Mouse (Mus musculus) lung, embryonic 15.5 days (tissue): ENCODE results near the gene Pirt. TPM values are rescaled to one million over a fixed set of nuclear protein-coding genes. Genes with fewer than 3 reads are reported as not detected.

Source experiments
- ATAC-seq: fragments of 200-750 bp; cut with Nextera tagmentation; 2 replicates; pipeline ENCODE4 v1.8.0; 2017; ENCODE audit warnings: moderate number of reproducible peaks, borderline replicate concordance; ENCODE audit not compliant: low FRiP score, low TSS enrichment; ENCODE audit errors: extremely low read depth
- H3K27ac ChIP-seq: fragments of 300-500 bp; sonication (generic); 2 replicates; pipeline ENCODE4 v1.5.1; 2015; ENCODE audit warnings: moderate library complexity, mild to moderate bottlenecking, inconsistent platforms
- H3K27me3 ChIP-seq: fragments of 300-500 bp; sonication (generic); 2 replicates; pipeline ENCODE4 v1.6.1; 2015; ENCODE audit warnings: inconsistent platforms
- H3K36me3 ChIP-seq: fragments of 300-500 bp; sonication (generic); 2 replicates; pipeline ENCODE4 v1.6.1; 2015; ENCODE audit warnings: inconsistent platforms
- H3K4me1 ChIP-seq: fragments of 300-500 bp; sonication (generic); 2 replicates; pipeline ENCODE4 v1.6.1; 2015; ENCODE audit warnings: inconsistent platforms
- H3K4me2 ChIP-seq: fragments of 300-500 bp; sonication (generic); 2 replicates; pipeline ENCODE4 v1.6.1; 2015; ENCODE audit warnings: inconsistent platforms, mild to moderate bottlenecking, moderate library complexity
- H3K4me3 ChIP-seq: fragments of 300-500 bp; sonication (generic); 2 replicates; pipeline ENCODE4 v1.5.1; 2015; ENCODE audit warnings: mild to moderate bottlenecking, inconsistent platforms
- H3K9ac ChIP-seq: fragments of 300-500 bp; sonication (generic); 2 replicates; pipeline ENCODE4 v1.6.1; 2015; ENCODE audit warnings: inconsistent platforms
- H3K9me3 ChIP-seq: fragments of 300-500 bp; sonication (generic); 2 replicates; pipeline ENCODE4 v1.6.1; 2016; ENCODE audit warnings: inconsistent platforms
- WGBS: fragments of 180-500 bp; shearing (Covaris S2); methylation state at CpG from one replicate; pipeline ENCODE4 v1.1.7; 2015; 5-methylcytosine and 5-hydroxymethylcytosine counted together
- polyA plus RNA-seq: library from polyadenylated mRNA; unstranded; fragments of >200 nt; fragmentation: Nextera tagmentation; extraction: Ambion mirVana; gene quantifications from 2 replicates; pipeline ENCODE4 v1.2.1, GENCODE M21; 2015

Pirt gene
- polyA plus RNA-seq, 1 experiment from 2014 or later, result 1.3 TPM

GRCm38 (mm10) chr11:66914249-66914648, 2.5 kb downstream of the Pirt start:
- no peaks in the 10 kb centered on the region for H3K36me3 ChIP-seq
- 19% methylated on average over 3 of the region's 3 CpGs for WGBS
- no peaks in the 10 kb centered on the region for H3K9me3 ChIP-seq
- no peak for ATAC-seq
- H3K9ac ChIP-seq, result no peak overlapping the region
- H3K27ac ChIP-seq, result no peak overlapping the region
- H3K4me2 ChIP-seq, result no peak overlapping the region
- H3K4me1 ChIP-seq, result peaks cover 11% of the 10 kb centered on the region; the same call in 1 of the 2 replicates
- H3K27me3 ChIP-seq, result peaks cover 6% of the 10 kb centered on the region; the same call in 1 of the 2 replicates
- H3K4me3 ChIP-seq, result no peak overlapping the region

GRCm38 (mm10) chr11:66920012-66920411, 8.2 kb downstream of the Pirt start:
- no peaks in the 10 kb centered on the region for H3K4me1 ChIP-seq
- H3K36me3 ChIP-seq, result no peaks in the 10 kb centered on the region
- WGBS, result 59% methylated on average over 2 of the region's 2 CpGs
- no peak overlapping the region for H3K4me2 ChIP-seq
- no peaks in the 10 kb centered on the region for H3K27me3 ChIP-seq
- H3K27ac ChIP-seq, result no peak overlapping the region
- H3K4me3 ChIP-seq, result no peak overlapping the region
- H3K9ac ChIP-seq, result no peak overlapping the region
- H3K9me3 ChIP-seq, result no peaks in the 10 kb centered on the region
- no peak for ATAC-seq

GRCm38 (mm10) chr11:66924095-66924823, 12.5 kb downstream of the Pirt start:
- 69% methylated on average over 11 of the region's 11 CpGs for WGBS
- no peaks in the 10 kb centered on the region for H3K27me3 ChIP-seq

GRCm38 (mm10) chr11:66928311-66928710, 16.5 kb downstream of the Pirt start:
- H3K4me3 ChIP-seq, result no peak overlapping the region
- WGBS, result 52% methylated on average over 3 of the region's 3 CpGs
- no peak for ATAC-seq
- H3K36me3 ChIP-seq, result no peaks in the 10 kb centered on the region
- no peak overlapping the region for H3K4me2 ChIP-seq
- no peak overlapping the region for H3K27ac ChIP-seq
- H3K27me3 ChIP-seq, result no peaks in the 10 kb centered on the region
- no peaks in the 10 kb centered on the region for H3K4me1 ChIP-seq
- no peak overlapping the region for H3K9ac ChIP-seq
- no peaks in the 10 kb centered on the region for H3K9me3 ChIP-seq

More at GRCm38 (mm10) chr11:66924095-66924823, 12.5 kb downstream of the Pirt start:
- no peak overlapping the region for H3K9ac ChIP-seq
- H3K27ac ChIP-seq, result no peak overlapping the region
- H3K4me3 ChIP-seq, result no peak overlapping the region
- H3K4me1 ChIP-seq, result no peaks in the 10 kb centered on the region
- no peaks in the 10 kb centered on the region for H3K9me3 ChIP-seq
- no peak for ATAC-seq
- H3K36me3 ChIP-seq, result no peaks in the 10 kb centered on the region
- no peak overlapping the region for H3K4me2 ChIP-seq

- 69% methylated on average over 9 of the region's 9 CpGs for WGBS
- Histone ChIP-seq H3K36me3 (no peaks in the 10 kb centered on the region), H3K4me1 (no peaks in the 10 kb centered on the region), H3K27me3 (no peaks in the 10 kb centered on the region), H3K27ac (no peak overlapping the region), H3K4me2 (no peak overlapping the region), H3K9ac (no peak overlapping the region), H3K9me3 (no peaks in the 10 kb centered on the region), H3K4me3 (no peak overlapping the region)
- no peak for ATAC-seq
These were observed 21.2 kb downstream of the Pirt start for GRCm38 (mm10) chr11:66932827-66933599.

GRCm38 (mm10) chr11:66934428-66935173, 22.8 kb downstream of the Pirt start:
- H3K36me3 ChIP-seq, result no peaks in the 10 kb centered on the region
- 55% methylated on average over 7 of the region's 7 CpGs for WGBS

GRCm38 (mm10) chr11:66942011-66942410, 30.2 kb downstream of the Pirt start:
- H3K4me3 ChIP-seq, result no peak overlapping the region
- no peak overlapping the region for H3K27ac ChIP-seq
- H3K4me2 ChIP-seq, result no peak overlapping the region
- H3K9me3 ChIP-seq, result no peaks in the 10 kb centered on the region
- WGBS, result 81% methylated on average over 5 of the region's 5 CpGs
- H3K9ac ChIP-seq, result no peak overlapping the region
- H3K27me3 ChIP-seq, result no peaks in the 10 kb centered on the region
- H3K4me1 ChIP-seq, result no peaks in the 10 kb centered on the region
- H3K36me3 ChIP-seq, result no peaks in the 10 kb centered on the region
- no peak for ATAC-seq

More at GRCm38 (mm10) chr11:66934428-66935173, 22.8 kb downstream of the Pirt start:
- ATAC-seq, result no peak
- no peak overlapping the region for H3K4me3 ChIP-seq
- no peaks in the 10 kb centered on the region for H3K27me3 ChIP-seq
- no peak overlapping the region for H3K9ac ChIP-seq
- H3K4me2 ChIP-seq, result no peak overlapping the region
- H3K4me1 ChIP-seq, result no peaks in the 10 kb centered on the region
- H3K27ac ChIP-seq, result no peak overlapping the region
- H3K9me3 ChIP-seq, result no peaks in the 10 kb centered on the region

GRCm38 (mm10) chr11:66945224-66945767, 33.5 kb downstream of the Pirt start:
- H3K36me3 ChIP-seq, result no peaks in the 10 kb centered on the region
- H3K4me1 ChIP-seq, result no peaks in the 10 kb centered on the region
- no peak for ATAC-seq
- H3K9me3 ChIP-seq, result no peaks in the 10 kb centered on the region
- no peaks in the 10 kb centered on the region for H3K27me3 ChIP-seq
- no peak overlapping the region for H3K27ac ChIP-seq
- no peak overlapping the region for H3K4me2 ChIP-seq
- no peak overlapping the region for H3K9ac ChIP-seq
- no peak overlapping the region for H3K4me3 ChIP-seq
- WGBS, result 43% methylated on average over 2 of the region's 2 CpGs

- 0 out of 2 replicates have a peak overlapping the region, but pooled peaks have one; percentile 27 for H3K27ac ChIP-seq
- H3K27me3 ChIP-seq, result no peaks in the 10 kb centered on the region
- no peak overlapping the region for H3K4me3 ChIP-seq
- ATAC-seq, result no peak
- no peaks in the 10 kb centered on the region for H3K4me1 ChIP-seq
- no peaks in the 10 kb centered on the region for H3K9me3 ChIP-seq
- 48% methylated on average over 6 of the region's 6 CpGs for WGBS
- H3K36me3 ChIP-seq, result no peaks in the 10 kb centered on the region
- no peak overlapping the region; the same call in 1 of the 2 replicates for H3K4me2 ChIP-seq
- no peak overlapping the region for H3K9ac ChIP-seq
These were observed 34.7 kb downstream of the Pirt start for GRCm38 (mm10) chr11:66946521-66946920.

- Histone ChIP-seq H3K4me2 (no peak overlapping the region), H3K4me1 (no peaks in the 10 kb centered on the region), H3K9ac (no peak overlapping the region), H3K27ac (0 out of 2 replicates have a peak overlapping the region, but pooled peaks have one; percentile 27), H3K4me3 (no peak overlapping the region), H3K27me3 (no peaks in the 10 kb centered on the region), H3K36me3 (no peaks in the 10 kb centered on the region), H3K9me3 (no peaks in the 10 kb centered on the region)
- no peak for ATAC-seq
- WGBS, result 61% methylated on average over 6 of the region's 6 CpGs
These were observed 35.1 kb downstream of the Pirt start for GRCm38 (mm10) chr11:66946922-66947321.

GRCm38 (mm10) chr11:66956303-66956702, 44.5 kb downstream of the Pirt start, which contains the start of gene Tmem238l:
TSS of gene Tmem238l (plus strand) at chr11:66956638.
- Histone ChIP-seq H3K27ac (no peak within 1 kb of the TSS), H3K27me3 (no peaks in the 10 kb centered on the region), H3K9ac (no peak within 1 kb of the TSS), H3K4me2 (no peak within 1 kb of the TSS), H3K36me3 (no peaks in the 10 kb centered on the region), H3K9me3 (no peaks in the 10 kb centered on the region), H3K4me3 (no peak within 1 kb of the TSS), H3K4me1 (no peaks in the 10 kb centered on the region)
- 72% methylated on average over 9 of the region's 9 CpGs for WGBS
- ATAC-seq, result no peak
